Mouse (Mus musculus): Measurements from ENCODE around the gene Ifnar2. TPM values are rescaled to one million over a fixed set of nuclear protein-coding genes. Genes with fewer than 3 reads are reported as not detected.

The Ifnar2 gene
- polyA plus RNA-seq, 1 experiment from 2014 or later = 35.3 TPM

DNA sequence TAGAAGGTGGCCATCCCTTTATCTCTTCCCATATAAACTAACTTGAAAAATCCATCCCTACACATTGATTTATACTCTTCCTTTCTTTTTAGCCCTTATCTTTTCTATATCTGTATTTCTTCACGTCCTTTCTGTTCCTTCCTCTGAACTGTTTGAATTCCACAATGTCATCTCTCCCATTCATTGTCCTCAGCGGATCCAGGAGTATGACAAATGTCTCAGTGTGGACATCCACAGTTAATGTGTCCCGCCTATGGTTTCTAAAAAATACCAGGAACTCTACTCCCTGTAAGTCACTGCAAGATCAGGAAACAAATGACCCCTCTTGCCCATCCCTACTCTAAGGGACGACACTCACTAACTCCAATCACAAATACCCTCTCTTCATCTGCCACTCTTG, 11.6 kb downstream of the Ifnar2 start:
- Histone ChIP-seq H3K27ac (no peak overlapping the region), H3K27me3 (ENCODE audit: low read depth, poor library complexity, severe bottlenecking) (no peaks in the 10 kb centered on the region), H3K4me1 (peaks cover under 1% of the 10 kb centered on the region), H3K36me3 (peaks cover 64% of the 10 kb centered on the region), H3K4me3 (no peak overlapping the region), H3K9me3 (replicated peaks) (no peaks in the 10 kb centered on the region)
- 83% methylated on average over 4 of the region's 4 CpGs for WGBS
- no peak for DNase-seq (ENCODE audit: low spot score)

DNA sequence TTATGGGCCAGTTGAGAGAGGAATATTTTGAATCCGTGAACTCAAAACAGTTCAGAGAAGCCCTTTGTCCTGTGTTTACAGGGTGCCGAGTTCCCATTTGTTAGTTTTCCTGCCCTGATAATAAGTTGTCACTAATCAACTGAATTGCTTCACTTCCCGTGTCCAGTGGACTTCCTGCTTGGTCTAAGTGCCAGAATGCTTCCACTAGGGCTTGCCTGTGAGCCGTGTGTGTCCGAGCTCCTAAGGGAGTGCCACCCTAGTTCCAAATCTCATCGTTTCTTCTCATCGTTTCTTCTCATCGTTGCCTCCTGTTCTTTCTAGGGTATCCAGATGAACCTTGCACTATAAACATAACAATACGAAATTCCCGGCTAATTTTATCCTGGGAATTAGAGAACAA, 13.0 kb downstream of the Ifnar2 start:
- Histone ChIP-seq H3K9me3 (replicated peaks) (no peaks in the 10 kb centered on the region), H3K4me3 (no peak overlapping the region), H3K4me1 (no peaks in the 10 kb centered on the region), H3K27me3 (ENCODE audit: low read depth, poor library complexity, severe bottlenecking) (no peaks in the 10 kb centered on the region), H3K27ac (0 out of 2 replicates have a peak overlapping the region, but pooled peaks have one; percentile 7), H3K36me3 (peaks cover 75% of the 10 kb centered on the region)
- no peak for DNase-seq (ENCODE audit: low spot score)
- WGBS = 64% methylated on average over 10 of the region's 10 CpGs

DNA sequence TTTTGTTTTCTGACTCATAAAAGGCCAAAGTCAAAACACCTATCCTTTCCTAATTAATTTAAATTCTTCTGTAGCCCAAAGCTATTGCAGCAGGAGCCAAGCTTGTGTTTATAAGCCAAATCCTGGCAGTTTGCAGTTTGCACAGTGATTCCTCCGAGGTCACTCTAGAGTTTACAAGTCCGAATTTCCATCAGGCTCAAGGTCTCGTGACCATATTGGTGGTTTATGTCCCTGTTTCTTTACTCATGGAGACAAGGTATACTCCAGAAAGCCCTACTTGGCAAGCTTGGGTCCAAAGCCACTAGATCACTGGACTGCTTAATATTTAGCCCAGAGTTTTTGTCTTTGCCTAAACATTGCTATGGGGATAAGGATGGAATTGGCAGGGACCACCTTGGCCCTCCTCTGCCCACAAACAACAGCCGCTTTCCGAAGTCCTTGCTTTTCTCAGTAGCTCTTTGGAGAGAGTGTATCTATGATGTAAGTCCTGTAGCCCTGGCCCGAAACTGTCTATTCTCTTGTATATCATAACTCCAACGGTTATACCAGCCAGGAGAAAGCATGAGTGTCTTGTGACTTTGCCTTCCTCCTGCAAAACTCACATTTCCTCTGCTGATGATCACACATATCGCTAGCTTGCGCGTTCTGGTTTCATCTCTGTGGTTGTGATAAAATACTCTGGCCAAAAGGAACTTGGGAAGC, 14.0 kb downstream of the Ifnar2 start:
- no peak overlapping the region for H3K4me3 ChIP-seq
- no peak overlapping the region for H3K27ac ChIP-seq
- no peak for DNase-seq (ENCODE audit: low spot score)
- H3K36me3 ChIP-seq = peaks cover 78% of the 10 kb centered on the region
- H3K9me3 ChIP-seq (replicated peaks) = no peaks in the 10 kb centered on the region
- 91% methylated on average over 10 of the region's 10 CpGs for WGBS
- H3K4me1 ChIP-seq = no peaks in the 10 kb centered on the region
- no peaks in the 10 kb centered on the region for H3K27me3 ChIP-seq (ENCODE audit: low read depth, poor library complexity, severe bottlenecking)

DNA sequence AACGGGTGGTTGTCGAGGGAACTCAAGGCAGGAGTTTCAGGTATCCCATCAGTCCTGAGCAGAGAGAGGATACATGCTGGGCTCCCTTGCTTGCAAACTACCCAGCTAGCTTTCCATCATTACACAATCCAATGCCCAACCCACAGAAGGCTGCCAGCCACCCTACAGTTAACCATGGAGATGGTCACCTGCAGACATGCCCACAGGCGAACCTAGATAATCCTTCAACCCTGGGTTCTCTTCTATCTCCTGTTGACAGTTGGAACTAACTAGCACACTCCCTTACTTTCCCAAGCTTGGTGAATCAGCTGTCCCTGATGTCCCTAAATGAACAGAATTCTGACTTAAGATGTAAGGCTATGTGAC, 14.5 kb downstream of the Ifnar2 start:
- Histone ChIP-seq H3K4me1 (no peaks in the 10 kb centered on the region), H3K27ac (no peak overlapping the region), H3K9me3 (replicated peaks) (no peaks in the 10 kb centered on the region), H3K27me3 (ENCODE audit: low read depth, poor library complexity, severe bottlenecking) (no peaks in the 10 kb centered on the region), H3K4me3 (no peak overlapping the region), H3K36me3 (peaks cover 79% of the 10 kb centered on the region)
- 90% methylated on average over 3 of the region's 3 CpGs for WGBS
- DNase-seq (ENCODE audit: low spot score) = no peak

DNA sequence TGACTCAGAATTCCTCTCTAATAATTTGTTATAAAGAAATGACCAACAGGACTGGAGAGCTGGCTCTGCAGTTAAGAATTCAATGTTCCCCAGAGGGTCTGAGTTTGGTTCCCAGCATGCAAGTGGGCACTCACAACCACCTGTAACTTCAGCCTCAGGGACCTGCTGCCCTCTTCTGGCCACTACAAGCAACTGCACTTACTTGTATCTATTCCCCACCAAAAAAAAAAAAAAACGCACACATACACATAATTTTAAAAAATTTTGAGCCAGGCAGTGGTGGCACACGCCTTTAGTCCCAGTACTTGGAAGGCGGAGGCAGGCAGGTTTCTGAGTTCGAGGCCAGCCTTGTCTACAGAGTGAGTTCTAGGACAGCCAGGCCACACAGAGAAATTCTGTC, 17.5 kb downstream of the Ifnar2 start:
- no peaks in the 10 kb centered on the region for H3K4me1 ChIP-seq
- H3K27ac ChIP-seq = no peak overlapping the region
- peaks cover 92% of the 10 kb centered on the region for H3K36me3 ChIP-seq
- 85% methylated on average over 4 of the region's 4 CpGs for WGBS
- H3K4me3 ChIP-seq = no peak overlapping the region
- no peaks in the 10 kb centered on the region for H3K9me3 ChIP-seq (replicated peaks)
- no peaks in the 10 kb centered on the region for H3K27me3 ChIP-seq (ENCODE audit: low read depth, poor library complexity, severe bottlenecking)
- no peak for DNase-seq (ENCODE audit: low spot score)

DNA sequence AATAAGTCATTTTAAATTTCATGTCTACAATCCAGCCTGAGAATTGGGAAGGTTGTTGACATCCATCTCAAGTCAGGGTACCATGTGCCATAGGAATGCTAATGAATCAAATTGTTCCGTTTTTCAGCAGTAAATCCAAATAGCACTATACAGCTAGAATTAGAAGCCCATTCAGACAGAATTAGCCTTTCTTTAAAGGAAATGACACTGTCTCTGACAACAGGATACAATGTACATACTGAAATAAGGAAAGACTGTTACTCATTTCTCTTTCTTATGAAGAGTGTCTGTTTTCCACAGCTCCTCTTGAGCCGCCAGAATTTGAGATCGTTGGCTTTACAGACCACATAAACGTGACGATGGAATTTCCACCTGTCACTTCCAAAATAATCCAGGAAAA, 18.8 kb downstream of the Ifnar2 start, which contains the start of gene Gm21970:
Gene Gm21970 (plus strand): TSS at position 301 of the 400 bp plus-strand sequence.
- 88% methylated on average over 5 of the region's 5 CpGs for WGBS
- DNase-seq (ENCODE audit: low spot score) = no peak
- Histone ChIP-seq H3K27me3 (ENCODE audit: low read depth, poor library complexity, severe bottlenecking) (no peaks in the 10 kb centered on the region), H3K4me3 (no peak within 1 kb of the TSS), H3K36me3 (peaks cover 93% of the 10 kb centered on the region), H3K27ac (no peak within 1 kb of the TSS), H3K9me3 (replicated peaks) (no peaks in the 10 kb centered on the region), H3K4me1 (no peaks in the 10 kb centered on the region)

DNA sequence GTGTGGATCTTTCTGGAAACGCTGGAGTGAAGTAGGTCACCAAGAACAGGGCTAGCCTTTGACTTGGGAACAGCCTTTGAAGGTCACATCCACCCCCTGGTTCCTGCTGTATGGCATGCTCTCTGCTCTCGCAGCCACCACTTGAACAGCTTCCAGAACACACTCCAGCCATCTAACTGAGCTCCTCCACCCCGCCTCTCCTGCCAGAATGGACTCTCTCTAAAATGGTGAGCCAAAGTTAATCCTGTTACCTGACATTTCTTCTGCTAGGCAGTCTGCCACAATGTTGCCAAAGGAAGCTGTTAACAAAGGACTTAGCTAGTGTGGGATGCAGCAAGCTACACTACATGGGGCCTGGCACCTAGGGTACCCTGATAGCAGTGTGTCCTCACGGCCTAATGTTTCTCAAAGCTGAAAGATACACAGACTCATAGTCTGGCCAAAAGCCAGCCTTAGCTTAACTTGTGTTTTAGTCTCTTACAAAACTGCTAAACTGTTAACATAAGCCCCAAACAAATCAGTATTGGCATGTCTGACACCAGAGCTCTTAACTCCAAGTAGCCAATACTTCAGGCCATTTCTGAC, 22.3 kb downstream of the Ifnar2 start:
- Histone ChIP-seq H3K4me1 (no peaks in the 10 kb centered on the region), H3K27me3 (ENCODE audit: low read depth, poor library complexity, severe bottlenecking) (no peaks in the 10 kb centered on the region), H3K27ac (no peak overlapping the region), H3K9me3 (replicated peaks) (no peaks in the 10 kb centered on the region), H3K4me3 (no peak overlapping the region), H3K36me3 (peaks cover 67% of the 10 kb centered on the region)
- 83% methylated on average over 4 of the region's 4 CpGs for WGBS
- DNase-seq (ENCODE audit: low spot score) = no peak

DNA sequence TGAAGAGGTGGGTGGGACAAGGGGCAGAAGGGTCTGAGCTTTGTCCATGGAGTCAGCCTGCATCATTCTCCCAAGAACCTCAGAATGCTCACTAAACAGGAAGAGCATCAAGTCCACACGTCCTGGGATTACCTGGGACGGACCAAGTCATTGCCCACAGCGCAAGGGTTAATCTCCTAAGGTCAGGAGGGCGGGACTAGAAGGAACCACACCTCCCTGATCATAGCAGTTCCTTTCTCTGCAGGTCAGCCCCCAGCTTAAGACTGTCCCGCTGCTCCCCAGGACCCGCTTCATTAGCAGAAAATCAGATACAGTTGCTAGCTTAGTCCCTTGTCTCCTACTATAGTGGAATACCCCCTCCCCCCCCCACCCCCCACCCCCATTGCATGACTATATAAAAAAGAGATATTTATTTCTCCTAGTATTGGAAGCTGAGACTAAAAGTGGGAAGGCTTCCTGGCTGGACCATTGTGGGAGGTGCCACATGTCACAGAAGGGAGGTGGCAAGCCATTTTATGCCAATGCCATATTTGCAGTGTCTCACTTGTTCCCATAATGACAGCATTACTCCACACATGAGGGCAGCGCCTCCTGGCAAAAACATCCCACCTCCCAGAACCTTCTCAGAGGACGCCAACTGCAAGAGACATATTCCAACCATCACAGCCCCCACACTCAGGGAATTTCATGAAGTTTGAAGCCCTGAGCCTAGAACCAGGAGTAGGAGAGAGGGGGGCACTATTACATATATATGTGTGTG, 23.2 kb downstream of the Ifnar2 start:
- Histone ChIP-seq H3K4me3 (no peak overlapping the region), H3K27me3 (ENCODE audit: low read depth, poor library complexity, severe bottlenecking) (no peaks in the 10 kb centered on the region), H3K4me1 (no peaks in the 10 kb centered on the region), H3K27ac (no peak overlapping the region), H3K36me3 (peaks cover 69% of the 10 kb centered on the region), H3K9me3 (replicated peaks) (no peaks in the 10 kb centered on the region)
- WGBS = 60% methylated on average over 8 of the region's 8 CpGs
- no peak for DNase-seq (ENCODE audit: low spot score)

DNA sequence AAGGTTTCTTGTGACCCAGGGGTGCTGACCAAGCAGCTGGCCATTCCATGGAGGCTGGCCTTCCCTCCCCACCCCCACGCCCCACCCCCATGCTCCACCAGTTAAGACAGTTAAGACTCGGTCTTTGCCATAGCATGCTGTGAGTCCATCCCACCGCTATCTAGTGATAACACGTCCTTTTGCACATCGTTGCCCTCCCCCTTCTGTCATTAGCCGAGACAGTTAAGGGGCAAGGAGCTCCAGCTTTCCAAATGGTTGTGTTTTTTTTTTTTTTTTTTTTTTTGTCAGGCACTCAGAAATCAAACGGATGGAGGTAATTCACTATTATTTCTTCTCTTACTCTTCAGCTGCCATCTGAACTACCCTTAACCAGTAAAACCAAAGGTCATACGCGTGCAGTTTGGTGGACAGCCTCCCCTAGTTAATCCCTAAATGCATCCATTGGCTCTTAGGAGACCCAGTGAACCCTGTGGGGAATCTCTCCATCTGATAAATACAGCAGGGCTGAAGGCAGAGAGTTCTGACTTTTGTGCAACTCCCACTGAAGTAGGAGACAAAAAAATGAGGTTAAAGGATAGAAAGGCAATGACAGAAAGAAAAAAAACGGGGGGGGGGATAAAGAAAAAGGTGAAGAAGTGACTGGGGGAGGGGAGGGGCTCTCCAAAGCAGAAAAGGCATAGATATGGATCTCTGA, 24.4 kb downstream of the Ifnar2 start:
- no peak for DNase-seq (ENCODE audit: low spot score)
- Histone ChIP-seq H3K36me3 (peaks cover 59% of the 10 kb centered on the region), H3K9me3 (replicated peaks) (no peaks in the 10 kb centered on the region), H3K4me1 (no peaks in the 10 kb centered on the region), H3K27ac (no peak overlapping the region), H3K4me3 (no peak overlapping the region), H3K27me3 (ENCODE audit: low read depth, poor library complexity, severe bottlenecking) (no peaks in the 10 kb centered on the region)
- WGBS = 76% methylated on average over 10 of the region's 10 CpGs

DNA sequence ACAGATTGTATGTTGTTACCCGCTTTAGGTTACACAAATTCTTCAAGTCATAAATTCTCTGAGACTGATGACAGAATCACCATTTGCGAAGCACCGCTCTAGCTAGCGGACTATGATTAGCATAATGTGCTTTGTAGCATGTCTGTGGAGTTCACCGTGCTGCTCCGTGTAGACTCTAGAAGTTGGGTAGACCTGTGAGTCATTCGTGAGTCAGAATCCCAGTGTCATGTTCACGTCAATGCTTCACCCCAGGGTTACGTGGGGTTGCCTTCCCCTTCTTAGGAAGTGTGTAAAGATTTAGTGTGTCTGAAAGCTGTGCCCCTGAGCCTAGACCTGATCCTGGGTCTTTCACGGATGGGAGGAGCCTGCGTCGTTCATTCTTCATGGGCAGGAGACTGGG, 25.4 kb downstream of the Ifnar2 start:
- Histone ChIP-seq H3K4me3 (no peak overlapping the region), H3K27me3 (ENCODE audit: low read depth, poor library complexity, severe bottlenecking) (no peaks in the 10 kb centered on the region), H3K9me3 (replicated peaks) (no peaks in the 10 kb centered on the region), H3K27ac (no peak overlapping the region), H3K36me3 (peaks cover 59% of the 10 kb centered on the region), H3K4me1 (no peaks in the 10 kb centered on the region)
- 94% methylated on average over 12 of the region's 12 CpGs for WGBS
- no peak for DNase-seq (ENCODE audit: low spot score)

DNA sequence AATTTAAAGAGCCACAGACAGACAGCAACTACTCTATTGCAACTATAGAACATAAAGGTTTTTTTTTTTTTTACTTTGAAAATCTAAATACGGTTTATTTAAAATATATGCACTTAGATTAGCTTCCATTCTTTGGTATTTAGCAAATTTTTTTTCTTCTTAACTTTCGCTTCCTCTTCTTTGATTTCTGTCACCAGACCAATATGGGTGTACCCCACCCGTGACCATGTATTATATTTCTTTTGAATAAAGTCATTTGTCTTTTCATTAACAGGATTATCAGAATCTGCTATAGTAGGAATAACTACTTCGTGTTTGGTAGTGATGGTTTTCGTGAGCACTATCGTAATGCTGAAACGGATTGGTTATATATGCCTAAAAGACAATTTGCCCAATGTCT, 26.4 kb downstream of the Ifnar2 start:
- Histone ChIP-seq H3K4me1 (no peaks in the 10 kb centered on the region), H3K27ac (no peak overlapping the region), H3K4me3 (no peak overlapping the region), H3K9me3 (replicated peaks) (no peaks in the 10 kb centered on the region), H3K36me3 (peaks cover 58% of the 10 kb centered on the region), H3K27me3 (ENCODE audit: low read depth, poor library complexity, severe bottlenecking) (no peaks in the 10 kb centered on the region)
- 93% methylated on average over 7 of the region's 7 CpGs for WGBS
- DNase-seq (ENCODE audit: low spot score) = no peak

DNA sequence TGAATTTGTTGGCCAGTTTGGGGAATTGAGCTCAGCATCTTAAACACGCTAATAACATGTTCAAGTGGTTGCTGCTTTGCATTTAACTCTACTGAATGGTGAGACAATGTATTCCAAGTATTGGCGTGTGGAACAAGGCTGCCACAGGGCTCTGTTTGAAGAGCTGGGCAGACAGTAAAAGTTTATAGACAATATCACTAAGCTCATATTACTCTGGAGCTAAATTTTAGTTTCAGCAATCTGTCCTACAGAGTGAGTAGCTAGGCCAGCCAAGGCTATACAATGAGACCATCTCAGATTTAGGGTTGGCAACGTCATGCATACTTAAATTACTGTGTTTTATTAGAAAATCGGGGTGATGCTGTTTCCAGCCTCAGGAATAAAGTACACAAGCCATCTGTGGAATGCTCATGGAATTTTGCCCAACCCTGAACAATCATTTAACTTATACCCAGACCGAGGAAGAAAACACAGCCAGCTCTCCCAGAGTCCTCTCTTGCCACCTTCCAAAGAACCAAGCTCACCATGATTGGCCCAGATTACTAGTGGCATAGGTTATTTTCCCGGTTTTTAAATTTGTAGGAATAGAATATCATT, 29.1 kb downstream of the Ifnar2 start:
- Histone ChIP-seq H3K36me3 (peaks cover 42% of the 10 kb centered on the region), H3K9me3 (replicated peaks) (no peaks in the 10 kb centered on the region), H3K4me1 (peaks cover 13% of the 10 kb centered on the region), H3K4me3 (no peak overlapping the region), H3K27me3 (ENCODE audit: low read depth, poor library complexity, severe bottlenecking) (no peaks in the 10 kb centered on the region), H3K27ac (no peak overlapping the region)
- WGBS = 89% methylated on average over 6 of the region's 6 CpGs
- DNase-seq (ENCODE audit: low spot score) = no peak
